33 mouse cellular contexts compared by ENCODE assay signal in genomic region chr10:108343734-108344133, GRCm38 (mm10). TPM values are rescaled to one million over a fixed set of nuclear protein-coding genes. Genes with fewer than 3 reads are reported as not detected.
"Had no signal": no experiment of that assay in that cellular context is flagged by ENCODE, and none has a peak within 500 bp of the region (broad histone marks: within the 10 kb centered on the region; RNA-seq: fewer than 3 reads in every experiment).

No protein-coding gene starts in this region.

- H3K9ac ChIP-seq: limb, embryonic 12.5 days; limb, embryonic 13.5 days; limb, embryonic 15.5 days; liver, embryonic 12.5 days; liver, embryonic 13.5 days; liver, embryonic 14.5 days; liver, embryonic 15.5 days; liver, postnatal 0 days; lung, embryonic 14.5 days; lung, embryonic 15.5 days; midbrain, embryonic 12.5 days; midbrain, embryonic 13.5 days; midbrain, embryonic 15.5 days; neural tube, embryonic 12.5 days had no signal

- H3K4me1 ChIP-seq: limb, embryonic 10.5 days; limb, embryonic 12.5 days; limb, embryonic 13.5 days; limb, embryonic 15.5 days; liver, embryonic 12.5 days; liver, embryonic 13.5 days; liver, embryonic 15.5 days; lung, embryonic 15.5 days; megakaryocyte, embryonic 14.5 days; midbrain, embryonic 15.5 days had no signal

- ATAC-seq: liver, embryonic 12.5 days; liver, postnatal 0 days; lung, postnatal 0 days; midbrain, embryonic 13.5 days; midbrain, embryonic 15.5 days; midbrain, embryonic 16.5 days had no signal

- H3K36me3 ChIP-seq: limb, embryonic 12.5 days; limb, embryonic 13.5 days; limb, embryonic 15.5 days; liver, embryonic 13.5 days; liver, embryonic 15.5 days; midbrain, embryonic 12.5 days; midbrain, embryonic 13.5 days; midbrain, embryonic 15.5 days; neural tube, embryonic 12.5 days had no signal

- H3K4me2 ChIP-seq: limb, embryonic 12.5 days; limb, embryonic 13.5 days; limb, embryonic 15.5 days; liver, embryonic 11.5 days; liver, embryonic 12.5 days; liver, embryonic 13.5 days; liver, embryonic 15.5 days; lung, embryonic 14.5 days; lung, embryonic 15.5 days; midbrain, embryonic 11.5 days; midbrain, embryonic 12.5 days; midbrain, embryonic 13.5 days; midbrain, embryonic 15.5 days; neural tube, embryonic 12.5 days had no signal

- DNase-seq: left cerebral cortex, postnatal 4 days; liver; liver, embryonic 13.5 days; liver, postnatal 0 days; lung, adult 18-20 months; lung, adult 2 months; lung, embryonic 14.5 days; lung, postnatal 10 days; lung, postnatal 14 days; lung, postnatal 36 days; lung, postnatal 4 days; midbrain, embryonic 14.5 days had no signal

- H3K9me3 ChIP-seq: limb, embryonic 10.5 days; limb, embryonic 15.5 days; liver, embryonic 12.5 days; liver, embryonic 13.5 days; liver, embryonic 15.5 days; lung, embryonic 15.5 days; megakaryocyte, embryonic 14.5 days; midbrain, embryonic 12.5 days; midbrain, embryonic 13.5 days; midbrain, embryonic 15.5 days had no signal

- H3K27ac ChIP-seq: limb, embryonic 10.5 days; limb, embryonic 12.5 days; limb, embryonic 13.5 days; limb, embryonic 15.5 days; liver, embryonic 12.5 days; liver, embryonic 13.5 days; liver, embryonic 14.5 days; liver, embryonic 15.5 days; lung, embryonic 15.5 days; macrophage; midbrain, embryonic 10.5 days; midbrain, embryonic 12.5 days; midbrain, embryonic 13.5 days; midbrain, embryonic 15.5 days; neural tube, embryonic 12.5 days had no signal

- H3K4me3 ChIP-seq: limb, embryonic 10.5 days; limb, embryonic 12.5 days; limb, embryonic 13.5 days; limb, embryonic 15.5 days; liver, embryonic 12.5 days; liver, embryonic 13.5 days; liver, embryonic 15.5 days; lung, embryonic 15.5 days; megakaryocyte, embryonic 14.5 days; midbrain, embryonic 10.5 days; midbrain, embryonic 12.5 days; midbrain, embryonic 13.5 days; midbrain, embryonic 15.5 days; myocyte; neural tube, embryonic 12.5 days had no signal

- H3K27me3 ChIP-seq: limb, embryonic 12.5 days; limb, embryonic 13.5 days; limb, embryonic 15.5 days; liver, embryonic 12.5 days; liver, embryonic 13.5 days; liver, embryonic 15.5 days; lung, embryonic 15.5 days; megakaryocyte, embryonic 14.5 days; midbrain, embryonic 12.5 days; midbrain, embryonic 13.5 days; midbrain, embryonic 15.5 days; neural tube, embryonic 12.5 days had no signal

RNA-seq across cellular contexts. Expression of gene Pawr, which starts 11.8 kb away (rescaled TPM):
- total RNA-seq: megakaryocyte-erythroid progenitor cell, adult 5-6 weeks had no signal
- polyA plus RNA-seq: macrophage had no signal
